8 mouse cellular contexts compared by ENCODE assay signal in the genomic region with DNA sequence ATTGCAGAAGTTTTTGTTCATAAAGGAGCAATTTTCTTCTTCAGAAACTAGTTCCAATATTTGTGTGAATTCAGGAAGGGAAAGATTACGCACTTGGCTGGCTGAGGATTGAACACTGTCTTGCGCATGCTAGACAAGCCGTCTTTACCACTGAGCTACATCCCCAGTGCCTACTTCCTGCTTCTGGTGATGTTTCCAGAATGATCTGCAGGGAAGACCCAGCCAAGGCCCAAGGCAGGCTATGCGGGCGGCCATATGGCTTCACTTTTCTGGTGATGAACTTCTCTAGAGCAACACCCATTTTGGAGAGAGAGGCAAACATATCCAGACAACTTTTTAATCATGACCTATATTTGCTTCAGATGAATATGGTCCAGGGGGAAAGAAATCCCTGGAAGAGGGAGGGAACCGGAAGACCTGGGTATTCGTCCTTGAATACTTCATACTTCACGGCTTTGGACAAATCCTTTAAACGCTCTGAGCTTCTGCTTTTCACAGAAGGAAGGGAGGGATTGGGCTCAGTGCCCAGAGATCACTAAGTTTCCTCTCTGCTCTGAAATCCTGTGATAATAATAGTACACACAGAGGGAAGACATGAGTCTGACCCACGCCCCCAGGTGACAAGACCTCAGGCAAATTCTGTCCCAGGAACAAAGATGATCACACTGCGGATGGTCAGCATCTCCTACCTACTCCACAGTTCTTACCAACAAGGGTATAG. TPM values are rescaled to one million over a fixed set of nuclear protein-coding genes. Genes with fewer than 3 reads are reported as not detected.
A peak's percentile ranks its signal among the peaks of the same experiment; 100 is the strongest.
DNase-seq lines count a peak whose midpoint lies in the region; ATAC-seq and TF ChIP-seq lines count a peak whose summit lies in the region.

No protein-coding gene starts in this region.

- ATAC-seq in embryonic facial prominence, embryonic 14.5 days (ENCODE audit: low read depth), result no peak
- no peak for ATAC-seq in erythroid progenitor cell, adult 5-6 weeks (replicated peaks; ENCODE audit: low FRiP score, poor library complexity, severe bottlenecking)

- DNase-seq in layer of hippocampus, adult 2 months (ENCODE audit: low spot score in 2 of 2), result peak; percentile 30 to 43
- DNase-seq in layer of hippocampus, postnatal 36 days, result no peak
- DNase-seq in embryonic facial prominence, embryonic 14.5 days (ENCODE audit: low spot score), result peak; percentile 75
- peak; percentile 65 to 74 for DNase-seq in kidney, postnatal 25 days
- no peak for DNase-seq in thymus, adult 2 months
- DNase-seq in forebrain, embryonic 10.5 days (ENCODE audit: extremely low spot score, low spot score), result no peak

- H3K4me3 ChIP-seq in layer of hippocampus, adult 2 months, result no peak overlapping the region
- no peak overlapping the region for H3K4me3 ChIP-seq in bone marrow macrophage, adult 2 months (ENCODE audit: insufficient read depth, low read length)
- H3K4me3 ChIP-seq in embryonic facial prominence, embryonic 14.5 days (ENCODE audit: low read depth, low read length), result no peak overlapping the region
- H3K4me3 ChIP-seq in thymus, adult 2 months (ENCODE audit: control insufficient read depth, insufficient read depth, low read length), result no peak overlapping the region
- no peak overlapping the region for H3K4me3 ChIP-seq in forebrain, embryonic 10.5 days

- no peaks in the 10 kb centered on the region for H3K9me3 ChIP-seq in embryonic facial prominence, embryonic 14.5 days (ENCODE audit: control insufficient read depth, low read length)
- H3K9me3 ChIP-seq in forebrain, embryonic 10.5 days, result no peaks in the 10 kb centered on the region

- 53% methylated on average over 11 of the region's 11 CpGs for WGBS in embryonic facial prominence, embryonic 14.5 days
- WGBS in thymus, adult 2 months, result 69% methylated on average over 11 of the region's 11 CpGs
- WGBS in forebrain, embryonic 10.5 days, result 88% methylated on average over 11 of the region's 11 CpGs

- H3K4me2 ChIP-seq in embryonic facial prominence, embryonic 14.5 days (ENCODE audit: low read depth, low read length), result no peak overlapping the region

- peaks cover 55% of the 10 kb centered on the region for H3K4me1 ChIP-seq in bone marrow macrophage, adult 2 months (ENCODE audit: control insufficient read depth, insufficient read depth, low read length)
- peaks cover 21% of the 10 kb centered on the region; the same call in 1 of the 2 replicates for H3K4me1 ChIP-seq in embryonic facial prominence, embryonic 14.5 days (ENCODE audit: control insufficient read depth, insufficient read depth, low read length)
- H3K4me1 ChIP-seq in thymus, adult 2 months (replicated peaks; ENCODE audit: control insufficient read depth, insufficient read depth, low read length), result peaks cover 17% of the 10 kb centered on the region
- peaks cover 8% of the 10 kb centered on the region; the same call in 1 of the 2 replicates for H3K4me1 ChIP-seq in forebrain, embryonic 10.5 days

- no peaks in the 10 kb centered on the region for H3K36me3 ChIP-seq in embryonic facial prominence, embryonic 14.5 days (ENCODE audit: control insufficient read depth, insufficient read depth, low read length)
- H3K36me3 ChIP-seq in thymus, adult 2 months (ENCODE audit: control insufficient read depth, insufficient read depth, low read length), result no peaks in the 10 kb centered on the region
- H3K36me3 ChIP-seq in forebrain, embryonic 10.5 days (replicated peaks), result no peaks in the 10 kb centered on the region

- no peaks in the 10 kb centered on the region for H3K27me3 ChIP-seq in embryonic facial prominence, embryonic 14.5 days (replicated peaks; ENCODE audit: control insufficient read depth, insufficient read depth, low read length)
- no peaks in the 10 kb centered on the region for H3K27me3 ChIP-seq in thymus, adult 2 months (ENCODE audit: control insufficient read depth, insufficient read depth, low read length)
- no peaks in the 10 kb centered on the region for H3K27me3 ChIP-seq in forebrain, embryonic 10.5 days (ENCODE audit: poor library complexity, severe bottlenecking)

- no peak for TF ChIP-seq POLR2A in bone marrow macrophage, adult 2 months (IDR thresholded peaks at IDR 0.05; ENCODE audit: borderline replicate concordance, low read depth, low read length)
- TF ChIP-seq POLR2A in thymus, adult 2 months (IDR thresholded peaks at IDR 0.05; ENCODE audit: control insufficient read depth, extremely low read depth, insufficient read depth, low read length, poor library complexity), result no peak

- no peak for TF ChIP-seq CTCF in layer of hippocampus, adult 2 months (conservative IDR thresholded peaks at IDR 0.05)
- no peak for TF ChIP-seq CTCF in bone marrow macrophage, adult 2 months (IDR thresholded peaks at IDR 0.05; ENCODE audit: low read depth, low read length)
- no peak for TF ChIP-seq CTCF in thymus, adult 2 months (IDR thresholded peaks at IDR 0.05; ENCODE audit: borderline replicate concordance, control insufficient read depth, extremely low read depth, insufficient read depth, low read length, poor library complexity)

- H3K27ac ChIP-seq in layer of hippocampus, adult 2 months, result peak overlapping the region; percentile 80
- H3K27ac ChIP-seq in bone marrow macrophage, adult 2 months (ENCODE audit: insufficient read depth, low read depth, low read length), result peak overlapping the region; percentile 80
- peak overlapping the region; percentile 31; the same call in 1 of the 2 replicates for H3K27ac ChIP-seq in embryonic facial prominence, embryonic 14.5 days (replicated peaks; ENCODE audit: low read depth, low read length)
- no peak overlapping the region for H3K27ac ChIP-seq in thymus, adult 2 months (ENCODE audit: control insufficient read depth, insufficient read depth, low read length)
- no peak overlapping the region for H3K27ac ChIP-seq in forebrain, embryonic 10.5 days

- H3K9ac ChIP-seq in embryonic facial prominence, embryonic 14.5 days (ENCODE audit: low read depth, low read length), result no peak overlapping the region

RNA-seq across cellular contexts. Expression of a gene that starts 38.9 kb away (rescaled TPM):
- 10 to 100 TPM; 26.7 to 27.0 TPM for total RNA-seq in layer of hippocampus, adult 2 months (2021)
- total RNA-seq in layer of hippocampus, postnatal 36 days (2021), result 10 to 100 TPM; 27.9 to 28.1 TPM
- polyA plus RNA-seq in bone marrow macrophage, adult 2 months (2012; ENCODE audit: insufficient read depth, insufficient read length, missing spikeins), result 17.9 and 19.7 TPM in 2 replicates
- polyA plus RNA-seq in embryonic facial prominence, embryonic 14.5 days (2014; fragmentation: Nextera tagmentation; extraction: Ambion mirVana), result 10.5 and 12.1 TPM in 2 replicates
- 7.0 and 7.6 TPM in 2 replicates for polyA plus RNA-seq in thymus, adult 2 months (2012; rRNA removed)
- 3.4 and 6.1 TPM in 2 replicates for total RNA-seq in erythroid progenitor cell, adult 5-6 weeks (2015; ENCODE audit: low replicate concordance)
- total RNA-seq in erythroid progenitor cell, adult 5-6 weeks (2017; ENCODE audit: low replicate concordance), result 1.8 and 11.4 TPM in 2 replicates
- polyA plus RNA-seq in forebrain, embryonic 10.5 days (2016; fragmentation: Nextera tagmentation; extraction: Ambion mirVana), result 3.8 and 4.1 TPM in 2 replicates

Comparison
In these comparisons a context has a peak if more than half of its experiments do, and no peak if none do; other contexts are left out.
1. DNase-seq: peak in layer of hippocampus, adult 2 months (2 of 2), embryonic facial prominence, embryonic 14.5 days (single experiment) and kidney, postnatal 25 days (2 of 2); none in layer of hippocampus, postnatal 36 days (0 of 2), thymus, adult 2 months (single experiment) and forebrain, embryonic 10.5 days (single experiment).
2. H3K27ac ChIP-seq: peak in layer of hippocampus, adult 2 months (single experiment), bone marrow macrophage, adult 2 months (single experiment) and embryonic facial prominence, embryonic 14.5 days (single experiment); none in thymus, adult 2 months (single experiment) and forebrain, embryonic 10.5 days (single experiment).